Mouse (Mus musculus) left cerebral cortex, adult 8-10 months (tissue): Measurements from ENCODE around the gene Sh3d21. TPM values are rescaled to one million over a fixed set of nuclear protein-coding genes. Genes with fewer than 3 reads are reported as not detected.
A peak's percentile ranks its signal among the peaks of the same experiment; 100 is the strongest.
"Not testable (repeated sequence)": the region's sequence is repeated elsewhere in the genome, so short reads cannot be mapped to it uniquely, and the experiment has no call there.

Experiments used
- DNase-seq, 2 experiments: peaks; one replicate each; pipeline ENCODE4 v3.0.0; 2022; ENCODE audit warnings: low spot score in 2 of 2
- total RNA-seq, 4 experiments: library from RNA; stranded (reverse); gene quantifications; 2 replicates each; pipeline ENCODE4 v1.2.4; 2022

Sh3d21 gene
- total RNA-seq, 4 experiments from 2014 or later: 0.63 to 1.4 (median 0.85) TPM

GRCm38 (mm10) chr4:126170737-126171136 lies 7.4 kb upstream of the Sh3d21 start:
- not testable (repeated sequence) for DNase-seq

GRCm38 (mm10) chr4:126168851-126169250 lies 5.6 kb upstream of the Sh3d21 start:
- DNase-seq: no peak

GRCm38 (mm10) chr4:126166084-126166483 lies 2.8 kb upstream of the Sh3d21 start:
- DNase-seq: no peak

GRCm38 (mm10) chr4:126165092-126165491 lies 1.8 kb upstream of the Sh3d21 start:
- DNase-seq: not testable (repeated sequence)

GRCm38 (mm10) chr4:126163685-126164084 lies 394 bp upstream of the Sh3d21 start:
- no peak for DNase-seq

GRCm38 (mm10) chr4:126162544-126163066 lies 686 bp downstream of the Sh3d21 start:
- DNase-seq: peak; percentile 61 to 73

- DNase-seq: no peak
These were observed 1.3 kb downstream of the Sh3d21 start for GRCm38 (mm10) chr4:126161986-126162385.

GRCm38 (mm10) chr4:126161456-126161855 lies 1.8 kb downstream of the Sh3d21 start:
- DNase-seq: no peak

- no peak for DNase-seq
These were observed 2.3 kb downstream of the Sh3d21 start for GRCm38 (mm10) chr4:126160981-126161380.

- no peak for DNase-seq
These were observed 3.8 kb downstream of the Sh3d21 start for GRCm38 (mm10) chr4:126159455-126159854.

GRCm38 (mm10) chr4:126157562-126157961 lies 5.7 kb downstream of the Sh3d21 start:
- no peak for DNase-seq

GRCm38 (mm10) chr4:126156617-126157016 lies 6.7 kb downstream of the Sh3d21 start:
- DNase-seq: no peak

GRCm38 (mm10) chr4:126155869-126156268 lies 7.4 kb downstream of the Sh3d21 start:
- no peak for DNase-seq

GRCm38 (mm10) chr4:126155183-126155582 lies 8.1 kb downstream of the Sh3d21 start:
- DNase-seq: no peak

GRCm38 (mm10) chr4:126152864-126153263 lies 10.4 kb downstream of the Sh3d21 start:
- no peak for DNase-seq

GRCm38 (mm10) chr4:126151701-126152440 lies 11.4 kb downstream of the Sh3d21 start:
- no peak for DNase-seq

- no peak for DNase-seq
These were observed 12.4 kb downstream of the Sh3d21 start for GRCm38 (mm10) chr4:126150949-126151320.

- DNase-seq: no peak
These were observed 12.9 kb downstream of the Sh3d21 start for GRCm38 (mm10) chr4:126150297-126150948.

GRCm38 (mm10) chr4:126149798-126150197 lies 13.5 kb downstream of the Sh3d21 start:
- DNase-seq: no peak

GRCm38 (mm10) chr4:126149041-126149676 lies 14.1 kb downstream of the Sh3d21 start:
- no peak for DNase-seq

GRCm38 (mm10) chr4:126148161-126148961 lies 14.9 kb downstream of the Sh3d21 start:
- no peak for DNase-seq
